Mouse (Mus musculus): ENCODE measurements around the gene Ccdc9b.

GRCm38 (mm10) chr2:118774536-118774935, 12.1 kb upstream of the Ccdc9b start:
- TF ChIP-seq POLR2A (IDR thresholded peaks at IDR 0.05; ENCODE audit: low read depth, low read length) (no peak), CTCF (IDR thresholded peaks at IDR 0.05; ENCODE audit: extremely low read depth, insufficient read length, insufficient replicate concordance, low read depth, low read length) (no peak)

Measured in small intestine, adult 2 months (tissue).